Mouse (Mus musculus): ENCODE measurements around the gene Cdk4.

GRCm38 (mm10) chr10:127047954-127048353, 15.4 kb upstream of the Cdk4 start, which contains the start of gene Cyp27b1:
- TF ChIP-seq EP300 (IDR thresholded peaks at IDR 0.05; ENCODE audit: low read depth) = no peak
- no peak for TF ChIP-seq CTCF (IDR thresholded peaks at IDR 0.05; ENCODE audit: low read depth)
